36 mouse cellular contexts compared by ENCODE assay signal in the genomic region with DNA sequence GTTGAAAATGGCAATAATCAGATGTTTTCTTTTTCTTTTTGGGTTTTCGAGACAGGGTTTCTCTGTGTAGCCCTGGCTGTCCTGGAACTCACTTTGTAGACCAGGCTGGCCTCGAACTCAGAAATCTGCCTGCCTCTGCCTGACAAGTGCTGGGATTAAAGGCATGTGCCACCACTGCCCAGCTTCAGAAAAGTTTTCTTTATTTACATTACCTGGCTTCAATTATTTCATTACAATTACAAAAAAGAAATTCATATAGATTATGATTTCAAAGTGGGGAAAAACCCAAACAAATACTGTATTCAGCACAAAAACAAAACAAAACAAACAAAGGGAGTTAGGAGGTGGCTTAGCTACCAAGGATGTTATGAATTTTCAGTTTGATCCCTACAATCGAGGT. TPM values are rescaled to one million over a fixed set of nuclear protein-coding genes. Genes with fewer than 3 reads are reported as not detected.
"Had no signal": no experiment of that assay in that cellular context is flagged by ENCODE, and none has a peak within 500 bp of the region (broad histone marks: within the 10 kb centered on the region; RNA-seq: fewer than 3 reads in every experiment).

No protein-coding gene starts in this region.

RNA-seq across cellular contexts. Expression of gene Klrb1b, which starts 14.5 kb away (rescaled TPM):
- total RNA-seq: heart, postnatal 10 days; heart, postnatal 36 days; heart, postnatal 4 days; hindbrain, postnatal 0 days; layer of hippocampus, adult 18-20 months; layer of hippocampus, adult 2 months; layer of hippocampus, postnatal 10 days; layer of hippocampus, postnatal 14 days; layer of hippocampus, postnatal 25 days; layer of hippocampus, postnatal 36 days; left cerebral cortex, adult 18-20 months; left cerebral cortex, adult 2 months had no signal
- polyA plus RNA-seq: heart, embryonic 11.5 days; heart, embryonic 12.5 days; heart, embryonic 13.5 days; heart, embryonic 14.5 days; heart, postnatal 0 days; hindbrain, embryonic 10.5 days; hindbrain, embryonic 11.5 days; hindbrain, embryonic 12.5 days; hindbrain, embryonic 13.5 days; hindbrain, embryonic 14.5 days; hindbrain, embryonic 15.5 days; hindbrain, embryonic 16.5 days; hindbrain, postnatal 0 days; kidney, embryonic 14.5 days; kidney, postnatal 0 days had no signal

RNA-seq across cellular contexts. Expression of gene Gm44511, which starts 14.6 kb away (rescaled TPM):
- total RNA-seq: heart, postnatal 10 days; heart, postnatal 14 days; heart, postnatal 25 days; heart, postnatal 36 days; heart, postnatal 4 days; hindbrain, postnatal 0 days; layer of hippocampus, adult 18-20 months; layer of hippocampus, adult 2 months; layer of hippocampus, postnatal 10 days; layer of hippocampus, postnatal 14 days; layer of hippocampus, postnatal 25 days; layer of hippocampus, postnatal 36 days; left cerebral cortex, adult 18-20 months; left cerebral cortex, adult 2 months had no signal
- polyA plus RNA-seq: heart, embryonic 11.5 days; heart, embryonic 12.5 days; heart, embryonic 13.5 days; heart, embryonic 14.5 days; heart, embryonic 15.5 days; heart, embryonic 16.5 days; heart, postnatal 0 days; hindbrain, embryonic 10.5 days; hindbrain, embryonic 11.5 days; hindbrain, embryonic 12.5 days; hindbrain, embryonic 13.5 days; hindbrain, embryonic 14.5 days; hindbrain, embryonic 15.5 days; hindbrain, embryonic 16.5 days; hindbrain, postnatal 0 days; inflammation-experienced regulatory T-cells, adult 6 months; intestine, embryonic 15.5 days; intestine, postnatal 0 days; kidney, embryonic 14.5 days; kidney, embryonic 15.5 days; kidney, embryonic 16.5 days; kidney, postnatal 0 days had no signal

RNA-seq across cellular contexts. Expression of gene Clec2i, which starts 46.7 kb away (rescaled TPM):
- total RNA-seq: heart, postnatal 36 days; heart, postnatal 4 days; hindbrain, postnatal 0 days; layer of hippocampus, adult 18-20 months; layer of hippocampus, adult 2 months; layer of hippocampus, adult 8-10 months; layer of hippocampus, postnatal 10 days; layer of hippocampus, postnatal 25 days; layer of hippocampus, postnatal 36 days; left cerebral cortex, adult 18-20 months; left cerebral cortex, adult 2 months had no signal
- polyA plus RNA-seq: heart, embryonic 11.5 days; heart, embryonic 12.5 days; heart, embryonic 13.5 days; heart, postnatal 0 days; hindbrain, embryonic 10.5 days; hindbrain, embryonic 11.5 days; hindbrain, embryonic 12.5 days; hindbrain, embryonic 13.5 days; hindbrain, embryonic 14.5 days; hindbrain, embryonic 15.5 days; hindbrain, embryonic 16.5 days; kidney, embryonic 16.5 days had no signal

RNA-seq across cellular contexts. Expression of gene BC035044, which starts 50.3 kb away (rescaled TPM):
- total RNA-seq: hindbrain, postnatal 0 days had no signal
- polyA plus RNA-seq: heart, postnatal 0 days had no signal

RNA-seq across cellular contexts. Expression of gene Klrb1c, which starts 51.7 kb away (rescaled TPM):
- total RNA-seq: heart, postnatal 10 days; heart, postnatal 4 days; layer of hippocampus, adult 18-20 months; layer of hippocampus, adult 2 months; layer of hippocampus, postnatal 14 days; layer of hippocampus, postnatal 25 days; layer of hippocampus, postnatal 36 days; left cerebral cortex, adult 18-20 months; left cerebral cortex, adult 2 months had no signal
- polyA plus RNA-seq: heart, embryonic 11.5 days; heart, embryonic 12.5 days; heart, embryonic 14.5 days; heart, postnatal 0 days; hindbrain, embryonic 10.5 days; hindbrain, embryonic 11.5 days; hindbrain, embryonic 12.5 days; hindbrain, embryonic 13.5 days; hindbrain, embryonic 15.5 days; kidney, embryonic 14.5 days had no signal
